Mouse (Mus musculus): ENCODE measurements around the gene Klf13. TPM values are rescaled to one million over a fixed set of nuclear protein-coding genes. Genes with fewer than 3 reads are reported as not detected.

Klf13 gene
- polyA plus RNA-seq, 1 experiment, result 59.6 TPM

GRCm38 (mm10) chr7:63952077-63952898 lies 13.6 kb upstream of the Klf13 start:
- TF ChIP-seq POLR2A (IDR thresholded peaks at IDR 0.05; ENCODE audit: extremely low read depth, insufficient read depth, low read length) (no peak), CTCF (IDR thresholded peaks at IDR 0.05; ENCODE audit: extremely low read depth, insufficient read depth, low read length) (no peak)
- Histone ChIP-seq H3K27ac (ENCODE audit: insufficient read depth, low read length) (0 out of 2 replicates have a peak overlapping the region, but pooled peaks have one; percentile 54), H3K4me1 (ENCODE audit: control insufficient read depth, insufficient read depth, low read length) (no peaks in the 10 kb centered on the region), H3K4me3 (ENCODE audit: insufficient read depth, low read length) (no peak overlapping the region)

GRCm38 (mm10) chr7:63950931-63951607 lies 12.4 kb upstream of the Klf13 start:
- H3K4me1 ChIP-seq (ENCODE audit: control insufficient read depth, insufficient read depth, low read length), result no peaks in the 10 kb centered on the region
- H3K4me3 ChIP-seq (ENCODE audit: insufficient read depth, low read length), result no peak overlapping the region
- no peak for TF ChIP-seq CTCF (IDR thresholded peaks at IDR 0.05; ENCODE audit: extremely low read depth, insufficient read depth, low read length)
- no peak for TF ChIP-seq POLR2A (IDR thresholded peaks at IDR 0.05; ENCODE audit: extremely low read depth, insufficient read depth, low read length)
- 0 out of 2 replicates have a peak overlapping the region, but pooled peaks have one; percentile 11 for H3K27ac ChIP-seq (ENCODE audit: insufficient read depth, low read length)

GRCm38 (mm10) chr7:63949176-63949575 lies 10.5 kb upstream of the Klf13 start:
- no peak overlapping the region for H3K4me3 ChIP-seq (ENCODE audit: insufficient read depth, low read length)
- H3K4me1 ChIP-seq (ENCODE audit: control insufficient read depth, insufficient read depth, low read length), result no peaks in the 10 kb centered on the region
- TF ChIP-seq POLR2A (IDR thresholded peaks at IDR 0.05; ENCODE audit: extremely low read depth, insufficient read depth, low read length) (no peak), CTCF (IDR thresholded peaks at IDR 0.05; ENCODE audit: extremely low read depth, insufficient read depth, low read length) (no peak)
- H3K27ac ChIP-seq (ENCODE audit: insufficient read depth, low read length), result no peak overlapping the region

- no peaks in the 10 kb centered on the region for H3K4me1 ChIP-seq (ENCODE audit: control insufficient read depth, insufficient read depth, low read length)
- no peak overlapping the region for H3K4me3 ChIP-seq (ENCODE audit: insufficient read depth, low read length)
- no peak overlapping the region for H3K27ac ChIP-seq (ENCODE audit: insufficient read depth, low read length)
- TF ChIP-seq CTCF (IDR thresholded peaks at IDR 0.05; ENCODE audit: extremely low read depth, insufficient read depth, low read length) (no peak), POLR2A (IDR thresholded peaks at IDR 0.05; ENCODE audit: extremely low read depth, insufficient read depth, low read length) (no peak)
These were observed 9.1 kb upstream of the Klf13 start for GRCm38 (mm10) chr7:63947514-63948487.

GRCm38 (mm10) chr7:63943946-63944345 lies 5.2 kb upstream of the Klf13 start:
- TF ChIP-seq CTCF (IDR thresholded peaks at IDR 0.05; ENCODE audit: extremely low read depth, insufficient read depth, low read length) (no peak), POLR2A (IDR thresholded peaks at IDR 0.05; ENCODE audit: extremely low read depth, insufficient read depth, low read length) (no peak)
- Histone ChIP-seq H3K27ac (ENCODE audit: insufficient read depth, low read length) (no peak overlapping the region), H3K4me1 (ENCODE audit: control insufficient read depth, insufficient read depth, low read length) (no peaks in the 10 kb centered on the region), H3K4me3 (ENCODE audit: insufficient read depth, low read length) (no peak overlapping the region)

GRCm38 (mm10) chr7:63941501-63941900 lies 2.8 kb upstream of the Klf13 start:
- Histone ChIP-seq H3K27ac (ENCODE audit: insufficient read depth, low read length) (no peak overlapping the region), H3K4me3 (ENCODE audit: insufficient read depth, low read length) (no peak overlapping the region), H3K4me1 (ENCODE audit: control insufficient read depth, insufficient read depth, low read length) (no peaks in the 10 kb centered on the region)
- TF ChIP-seq POLR2A (IDR thresholded peaks at IDR 0.05; ENCODE audit: extremely low read depth, insufficient read depth, low read length) (no peak), CTCF (IDR thresholded peaks at IDR 0.05; ENCODE audit: extremely low read depth, insufficient read depth, low read length) (no peak)

GRCm38 (mm10) chr7:63941050-63941449 lies 2.3 kb upstream of the Klf13 start:
- Histone ChIP-seq H3K4me3 (ENCODE audit: insufficient read depth, low read length) (no peak overlapping the region), H3K4me1 (ENCODE audit: control insufficient read depth, insufficient read depth, low read length) (no peaks in the 10 kb centered on the region), H3K27ac (ENCODE audit: insufficient read depth, low read length) (no peak overlapping the region)
- TF ChIP-seq CTCF (IDR thresholded peaks at IDR 0.05; ENCODE audit: extremely low read depth, insufficient read depth, low read length) (no peak), POLR2A (IDR thresholded peaks at IDR 0.05; ENCODE audit: extremely low read depth, insufficient read depth, low read length) (no peak)

- no peak overlapping the region for H3K27ac ChIP-seq (ENCODE audit: insufficient read depth, low read length)
- TF ChIP-seq CTCF (IDR thresholded peaks at IDR 0.05; ENCODE audit: extremely low read depth, insufficient read depth, low read length) (no peak), POLR2A (IDR thresholded peaks at IDR 0.05; ENCODE audit: extremely low read depth, insufficient read depth, low read length) (no peak)
These were observed 1.6 kb upstream of the Klf13 start for GRCm38 (mm10) chr7:63940321-63940720.

GRCm38 (mm10) chr7:63939397-63939951 lies 759 bp upstream of the Klf13 start:
- no peak for TF ChIP-seq POLR2A (IDR thresholded peaks at IDR 0.05; ENCODE audit: extremely low read depth, insufficient read depth, low read length)
- no peak for TF ChIP-seq CTCF (IDR thresholded peaks at IDR 0.05; ENCODE audit: extremely low read depth, insufficient read depth, low read length)
- Histone ChIP-seq H3K27ac (ENCODE audit: insufficient read depth, low read length) (peak overlapping the region; percentile 99), H3K4me3 (ENCODE audit: insufficient read depth, low read length) (peak overlapping the region; percentile 75), H3K4me1 (ENCODE audit: control insufficient read depth, insufficient read depth, low read length) (peaks cover 2% of the 10 kb centered on the region)

More at GRCm38 (mm10) chr7:63940321-63940720, 1.6 kb upstream of the Klf13 start:
- H3K4me3 ChIP-seq (ENCODE audit: insufficient read depth, low read length), result no peak overlapping the region
- peaks cover 1% of the 10 kb centered on the region; the same call in 1 of the 2 replicates for H3K4me1 ChIP-seq (ENCODE audit: control insufficient read depth, insufficient read depth, low read length)
